Mouse (Mus musculus) ovary, postnatal 14 days (tissue): Measurements from ENCODE around the gene 1700017B05Rik.

Experiments
- DNase-seq: peaks from one replicate; pipeline ENCODE4 v3.0.0; 2022; ENCODE audit warnings: low spot score

Gene 1700017B05Rik

DNA sequence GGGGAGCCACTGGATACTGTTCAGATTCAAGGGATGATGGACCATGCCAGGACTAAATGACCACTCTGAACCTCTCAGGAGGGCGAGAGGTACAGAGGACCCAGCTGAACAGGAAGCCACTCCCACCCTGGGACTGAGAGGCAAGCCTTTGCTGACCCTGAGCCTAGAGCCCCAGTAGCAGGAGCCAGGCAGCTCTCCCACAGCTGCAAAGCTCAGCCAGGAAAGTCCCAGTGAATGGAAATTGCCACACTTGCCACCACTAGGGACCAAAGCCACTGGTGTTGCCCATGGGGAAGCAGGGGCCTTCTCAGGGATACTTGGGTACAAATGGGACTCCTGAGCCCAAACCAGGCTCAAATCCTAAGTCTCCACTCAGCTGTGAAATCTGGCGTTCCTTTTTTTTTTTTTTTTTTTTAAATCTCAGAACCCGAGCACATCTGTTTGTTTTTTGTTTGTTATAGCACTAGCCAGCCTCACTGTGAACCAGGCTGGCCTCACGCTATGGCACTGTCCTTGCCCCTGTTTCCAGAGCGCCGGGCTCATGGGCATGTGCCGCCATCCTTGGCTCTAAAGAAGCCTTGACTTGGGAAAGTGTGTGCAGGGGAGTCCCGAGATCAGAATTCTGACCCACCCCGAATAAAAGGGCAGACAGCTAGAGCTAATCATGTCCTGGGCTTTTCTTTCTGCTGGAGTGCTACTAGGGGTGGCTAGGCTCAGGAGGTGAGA, 9.6 kb upstream of the 1700017B05Rik start:
- no peak for DNase-seq

DNA sequence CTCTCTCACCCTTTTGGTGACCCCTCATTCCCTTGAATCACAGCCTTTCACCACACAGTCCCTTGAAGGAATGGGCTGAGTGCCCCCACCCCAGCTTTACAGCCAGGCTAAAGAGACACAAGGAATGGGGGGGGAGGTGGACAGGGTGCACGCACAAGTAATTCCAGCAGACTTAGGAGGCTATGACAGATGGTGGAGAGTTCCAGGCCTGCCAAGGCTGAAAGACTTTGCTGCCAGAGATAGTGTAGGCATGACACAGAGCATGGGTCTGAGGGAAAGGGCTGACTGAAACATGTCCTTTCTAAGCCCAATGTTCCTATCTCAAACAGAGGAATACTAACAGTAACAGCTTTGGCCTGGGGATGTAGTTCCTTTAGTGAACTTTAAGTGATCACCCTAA, 8.7 kb upstream of the 1700017B05Rik start:
- DNase-seq = no peak

DNA sequence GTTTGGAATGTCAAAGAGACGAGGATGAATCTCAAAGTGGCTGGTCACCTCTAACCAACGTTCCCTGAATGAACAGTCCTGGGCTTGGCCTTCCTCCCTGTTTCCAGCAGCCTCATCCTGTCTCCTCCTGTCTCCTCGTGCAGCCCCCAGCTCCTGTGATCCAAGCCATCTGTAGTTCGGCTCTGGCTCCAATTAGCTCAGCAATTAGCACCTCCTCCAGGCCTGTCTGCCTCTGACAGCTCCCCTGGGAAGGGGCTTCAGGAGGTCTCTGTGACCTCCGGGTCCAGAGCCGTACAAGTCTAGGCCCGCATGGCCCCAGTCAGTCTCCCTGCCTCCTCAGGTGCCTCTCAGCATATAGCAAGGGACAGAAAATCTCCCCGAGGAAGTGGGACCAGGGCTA, 8.0 kb upstream of the 1700017B05Rik start:
- no peak for DNase-seq

DNA sequence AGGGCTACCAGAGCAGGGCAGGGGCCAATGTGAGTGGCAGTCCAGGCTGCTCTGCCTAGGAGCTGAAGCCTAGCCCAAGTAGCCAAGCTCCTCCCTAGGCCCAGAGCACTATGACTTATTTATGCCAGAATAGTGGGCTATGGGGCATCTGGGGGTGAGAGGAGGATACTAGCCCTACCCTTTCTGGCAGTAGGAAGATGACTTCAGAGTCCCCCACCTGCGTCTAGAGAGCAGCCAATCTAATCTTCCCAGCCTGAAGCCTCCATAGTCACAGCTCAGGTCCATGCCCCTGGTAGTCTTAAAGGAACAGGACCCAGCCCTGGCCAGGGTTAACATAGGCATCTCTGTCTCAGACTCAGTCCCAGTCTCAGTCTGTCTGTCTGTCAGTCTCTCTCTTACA, 7.0 kb upstream of the 1700017B05Rik start:
- DNase-seq = no peak

DNA sequence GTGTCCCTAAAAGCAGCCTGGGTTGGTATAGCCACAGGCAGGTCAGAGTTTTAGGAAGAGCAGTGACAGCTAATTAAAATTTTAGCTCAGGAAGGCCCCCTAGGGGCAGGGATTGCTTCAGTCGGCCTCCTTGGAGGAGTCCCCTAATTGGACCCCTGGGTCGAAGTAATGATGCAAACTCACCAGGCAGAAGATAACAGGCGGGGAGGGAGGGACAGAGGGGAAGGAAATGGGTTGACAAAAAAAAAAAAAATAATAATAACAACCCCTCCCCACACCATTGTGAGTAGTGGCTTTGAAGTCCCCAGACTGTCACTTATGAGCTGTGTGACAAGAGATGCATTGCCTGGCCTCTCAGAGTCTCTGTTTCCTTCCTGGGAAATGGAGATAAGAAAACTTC, 6.2 kb upstream of the 1700017B05Rik start:
- no peak for DNase-seq

DNA sequence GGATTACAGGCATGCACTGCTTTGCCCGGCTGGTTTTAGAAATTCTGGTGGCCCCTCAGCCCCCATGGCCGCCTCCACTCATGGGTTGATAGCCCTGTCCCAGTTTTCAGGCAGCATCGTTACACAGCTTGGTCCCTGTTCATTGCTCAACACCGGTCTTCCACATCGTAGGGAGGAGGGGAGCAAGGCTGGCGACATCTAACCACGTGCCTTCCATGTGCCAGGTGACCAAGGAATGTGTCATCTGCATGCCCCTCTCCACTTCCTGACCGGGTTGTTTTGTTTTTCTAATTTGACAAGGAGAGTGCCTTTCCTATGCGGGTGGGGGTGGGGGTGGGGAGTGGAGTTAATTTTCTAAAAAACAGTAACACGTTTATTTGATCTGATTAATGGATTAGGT, 5.7 kb upstream of the 1700017B05Rik start:
- DNase-seq = no peak

DNA sequence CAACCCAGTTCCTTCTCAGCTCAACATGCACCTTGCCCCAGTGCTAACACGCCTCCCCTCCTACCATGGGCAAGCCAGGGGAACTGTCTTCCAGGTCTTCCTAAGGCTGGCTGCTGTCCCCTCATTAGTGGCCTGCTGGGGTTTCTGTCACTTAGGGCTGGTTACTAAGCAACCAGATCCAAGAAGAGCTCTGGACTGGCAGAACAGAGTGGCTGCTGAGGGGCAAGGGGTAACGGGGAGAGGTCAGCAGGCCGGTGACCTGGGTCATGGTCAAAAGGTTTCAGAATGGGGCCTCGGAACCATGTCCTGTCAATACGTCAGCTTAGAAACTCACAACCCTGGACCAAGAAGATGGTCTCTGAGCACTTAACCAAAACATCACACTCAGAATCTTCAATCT, 5.0 kb upstream of the 1700017B05Rik start:
- no peak for DNase-seq

DNA sequence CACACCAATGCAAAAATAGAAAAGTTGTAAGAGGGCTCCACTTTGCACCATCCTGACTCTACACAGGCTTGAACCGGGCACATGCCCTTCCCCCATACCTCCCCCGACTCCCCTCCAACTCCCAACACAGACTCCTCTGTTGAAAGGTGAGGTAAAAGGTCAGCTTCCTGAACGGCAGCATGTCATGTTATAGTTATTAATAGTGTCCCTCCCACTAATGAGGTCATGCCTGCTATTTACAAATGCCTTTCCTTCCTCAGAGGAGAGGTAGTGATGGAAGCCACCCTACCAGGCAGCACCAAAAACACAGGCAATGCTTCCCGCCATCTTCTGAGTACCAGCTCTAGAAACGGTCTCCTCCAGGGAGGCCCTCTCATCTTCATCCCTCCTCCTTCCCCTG, 2.7 kb upstream of the 1700017B05Rik start:
- no peak for DNase-seq

DNA sequence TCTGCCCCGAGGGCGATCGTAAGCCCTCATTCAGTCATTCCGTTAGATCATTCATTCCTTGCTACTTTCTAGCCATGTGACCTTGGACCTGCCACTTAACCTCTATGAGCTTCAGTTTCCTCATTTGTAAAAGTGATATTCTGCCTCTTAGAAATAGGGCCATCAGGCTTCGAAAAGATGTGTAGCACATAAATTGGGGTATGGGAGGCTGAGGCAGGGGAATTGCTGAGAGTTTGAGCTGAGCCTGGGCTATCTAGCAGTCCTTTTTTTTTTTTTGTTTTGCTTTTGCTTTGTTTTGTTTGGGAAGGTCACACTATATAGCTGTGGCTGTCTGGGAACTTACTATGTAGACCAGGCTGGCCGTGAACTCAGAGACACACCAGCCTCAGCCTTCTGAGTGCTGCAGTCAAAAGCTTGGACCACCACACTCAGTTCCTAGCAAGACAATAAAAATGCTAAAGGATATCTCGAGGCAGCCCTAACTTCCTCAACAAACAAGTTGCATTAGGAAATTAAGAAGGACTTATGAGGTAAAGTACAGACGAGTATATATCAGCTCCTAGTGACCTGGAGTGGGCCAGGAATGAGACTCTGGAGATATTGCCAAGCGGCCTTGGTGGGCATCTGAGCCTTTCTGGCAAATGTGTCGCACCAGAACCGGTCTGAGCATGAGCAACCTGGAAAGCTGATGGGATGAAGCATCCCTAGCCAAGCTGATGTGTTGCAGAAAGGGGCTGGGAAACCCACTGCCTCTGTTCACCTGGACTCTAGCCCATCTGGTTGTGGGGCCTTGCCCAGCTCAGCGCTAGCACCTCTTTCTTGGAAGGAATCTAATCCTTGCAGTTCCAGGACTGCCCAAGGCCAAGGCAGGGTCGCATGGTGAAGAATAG, 628 bp upstream of the 1700017B05Rik start:
- no peak for DNase-seq

DNA sequence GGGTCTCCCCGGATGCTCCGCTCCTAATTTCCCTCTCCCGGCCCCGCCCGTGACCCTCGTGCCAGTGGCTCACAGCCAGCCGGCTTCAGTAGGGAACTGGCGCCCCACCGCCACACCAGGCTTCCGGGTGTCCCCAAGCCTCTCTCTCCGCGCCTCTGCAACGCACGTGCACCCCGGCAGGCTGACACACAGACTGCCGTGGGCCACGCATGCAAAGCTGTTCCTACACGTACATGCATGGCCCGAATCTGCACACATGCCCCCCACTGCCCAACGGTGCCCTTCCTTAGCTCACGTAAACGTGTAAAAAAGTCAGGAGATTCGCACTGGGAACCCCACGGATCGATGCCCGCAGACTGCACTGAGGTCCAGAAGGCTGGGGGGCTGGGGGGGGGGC, 898 bp downstream of the 1700017B05Rik start:
- peak; percentile 55 for DNase-seq

DNA sequence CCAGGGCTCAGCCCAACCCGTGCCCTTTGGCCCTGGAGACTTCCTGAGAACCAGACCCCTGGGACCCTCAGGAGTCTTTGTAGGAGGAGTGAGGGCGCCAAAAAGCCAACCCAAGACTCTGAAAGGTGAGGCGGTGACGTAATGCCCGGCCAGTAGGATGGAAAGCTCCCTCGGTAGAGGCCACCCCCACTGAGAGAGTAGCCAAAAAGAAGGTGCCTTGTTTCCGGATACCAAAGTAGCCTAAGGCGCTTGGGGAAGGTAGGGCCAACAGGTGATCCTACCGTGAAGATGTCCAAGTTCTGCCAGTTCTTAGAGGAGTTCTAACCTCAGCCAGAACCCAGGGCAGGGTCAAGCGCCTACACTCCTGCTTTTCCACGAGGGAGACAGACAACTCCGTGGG, 1.5 kb downstream of the 1700017B05Rik start:
- no peak for DNase-seq

DNA sequence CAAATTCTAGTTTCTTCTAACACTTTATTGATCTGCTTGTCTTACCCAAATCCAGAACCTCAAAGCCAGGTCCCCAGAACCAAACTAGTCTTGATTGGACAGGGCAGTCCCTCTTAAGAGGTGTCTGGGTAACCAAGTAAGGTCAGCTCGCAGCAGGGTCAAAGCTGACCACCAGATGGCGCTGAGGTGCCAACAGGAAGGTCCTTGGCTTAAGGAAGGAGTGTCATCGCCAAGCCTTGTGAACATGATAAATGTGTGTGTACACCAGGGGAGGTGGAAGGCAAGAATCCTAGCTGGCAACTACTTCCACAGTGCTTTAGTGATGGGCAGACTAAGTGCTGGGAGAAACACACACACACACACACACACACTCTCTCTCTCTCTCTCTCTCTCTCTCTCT, 2.7 kb downstream of the 1700017B05Rik start:
- DNase-seq = peak; percentile 92

DNA sequence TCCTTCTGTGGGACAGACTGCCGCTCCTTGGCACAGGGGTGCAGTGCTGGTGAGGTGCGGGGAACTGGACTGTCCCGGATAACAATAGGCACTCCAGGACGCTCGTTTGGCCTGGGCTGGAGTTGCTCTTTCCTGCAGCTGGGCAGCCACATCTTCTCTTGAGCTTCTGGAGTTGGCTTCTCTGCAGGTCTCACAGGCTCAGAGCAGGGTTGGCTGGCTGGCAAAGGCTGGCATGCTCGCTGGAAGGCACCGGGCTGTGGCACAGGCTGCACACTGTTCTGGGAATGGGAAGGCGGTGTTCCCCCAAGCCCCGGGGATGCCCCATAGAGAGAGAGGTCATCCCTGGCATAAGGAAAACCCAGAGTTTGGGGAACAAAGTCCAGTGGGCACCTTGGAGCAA, 4.8 kb downstream of the 1700017B05Rik start:
- no peak for DNase-seq

DNA sequence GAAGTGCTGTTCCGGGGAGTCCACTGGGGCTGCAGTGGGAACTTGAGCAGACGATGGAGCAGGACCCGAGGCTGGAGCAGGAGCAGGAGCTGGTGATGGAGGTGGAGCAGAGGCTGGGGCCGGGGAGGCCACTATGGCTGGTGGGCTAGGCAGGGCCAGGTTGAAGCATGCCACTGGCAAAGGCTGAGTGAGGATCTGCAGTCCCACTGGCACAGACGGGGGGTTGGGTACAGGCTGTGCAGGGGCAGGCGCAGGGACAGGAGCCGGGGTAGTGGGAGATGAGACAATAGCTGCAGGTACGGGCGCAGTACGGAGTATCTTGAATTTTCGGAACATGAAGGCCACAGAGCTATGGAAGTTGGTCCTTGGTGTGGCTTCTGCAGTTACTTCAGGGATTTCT, 5.6 kb downstream of the 1700017B05Rik start:
- DNase-seq = no peak

DNA sequence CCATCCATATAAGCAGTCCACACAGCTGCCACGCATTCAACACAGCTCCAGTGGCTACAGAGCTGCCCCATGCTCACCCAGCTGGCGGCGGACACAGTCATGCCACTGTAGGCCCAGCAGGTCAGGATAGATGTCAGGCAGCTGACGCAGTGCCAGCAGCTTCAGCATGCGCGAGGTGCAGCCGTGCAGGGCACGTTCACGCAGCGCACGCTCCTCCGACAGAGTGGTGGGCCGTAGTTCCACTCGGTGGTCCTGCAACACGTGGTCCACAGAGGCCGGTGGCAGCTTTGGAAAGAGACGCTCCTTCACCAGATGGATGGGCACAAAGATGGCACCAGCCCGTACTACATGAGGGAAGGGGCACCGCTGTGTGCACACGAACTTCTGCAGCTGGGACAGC, 6.1 kb downstream of the 1700017B05Rik start:
- DNase-seq = no peak

DNA sequence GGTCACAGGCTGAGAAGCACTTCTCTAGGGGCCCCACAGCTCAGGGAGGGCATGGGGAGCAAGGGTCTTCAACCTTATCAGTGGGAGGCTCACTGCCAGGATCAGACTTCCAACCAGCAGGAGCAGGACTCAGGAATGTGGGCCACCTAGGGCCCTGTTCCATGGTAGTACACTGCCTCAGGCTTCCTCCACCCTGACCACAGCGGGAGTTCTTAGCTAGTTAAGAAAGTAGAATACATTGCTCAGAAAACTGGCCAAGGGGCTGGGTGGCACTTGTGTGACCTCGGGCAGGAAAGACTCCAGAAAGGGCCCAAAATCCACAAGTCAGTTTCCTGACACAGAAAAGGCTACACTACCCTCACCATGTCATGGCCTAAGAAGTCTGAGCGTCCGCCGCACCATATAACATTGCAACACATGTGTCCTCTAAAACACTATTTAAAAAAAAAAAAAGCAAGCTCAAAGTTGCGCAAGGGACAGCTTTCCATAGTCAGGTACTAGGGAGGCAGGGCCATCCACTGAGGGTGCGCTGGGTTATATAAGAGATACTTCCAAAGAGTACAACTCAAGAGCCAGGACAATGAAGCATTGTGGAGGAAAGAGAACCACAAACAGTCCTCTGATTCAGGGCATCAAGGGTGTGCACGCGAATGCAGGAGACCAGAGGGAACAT, 7.5 kb downstream of the 1700017B05Rik start:
- DNase-seq = no peak

DNA sequence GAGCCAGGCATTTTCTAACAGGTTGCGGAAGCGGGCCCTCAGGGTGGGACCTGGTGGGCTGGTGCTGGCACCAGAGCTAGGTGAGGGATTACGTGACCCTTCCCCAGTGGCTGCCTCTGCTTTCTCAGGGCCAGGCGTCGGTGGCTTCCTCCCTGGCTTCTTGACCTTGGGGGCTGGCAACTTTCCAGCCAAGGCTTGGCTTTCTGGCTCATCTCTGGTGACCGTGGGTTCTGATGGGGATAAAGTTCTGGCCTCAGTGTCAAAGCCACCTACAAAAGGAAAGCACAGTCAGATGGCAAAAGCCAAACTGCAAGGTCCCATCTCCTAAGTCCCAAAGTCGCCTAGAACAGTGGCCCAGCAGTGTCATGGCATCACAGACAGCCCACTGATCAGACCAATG, 8.4 kb downstream of the 1700017B05Rik start:
- no peak for DNase-seq

DNA sequence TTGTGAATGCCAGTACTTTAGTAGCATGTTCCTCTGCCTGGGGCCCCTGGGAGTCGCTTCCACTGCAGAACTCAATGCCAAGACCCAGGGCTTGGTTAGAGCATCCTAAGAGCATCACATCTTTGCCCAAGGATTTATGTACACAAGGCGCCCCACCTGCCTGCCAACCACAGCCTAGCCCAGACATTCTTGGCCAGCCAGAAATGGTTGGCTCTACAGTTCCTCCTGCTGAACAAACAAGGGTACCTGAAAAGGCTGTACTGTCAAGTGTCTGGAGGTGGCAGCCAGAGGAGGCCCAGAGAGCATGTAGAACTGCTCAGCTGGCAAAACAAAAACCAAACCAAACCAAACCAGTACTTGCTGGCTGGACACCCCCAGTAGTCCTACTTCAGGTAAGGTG, 11.3 kb downstream of the 1700017B05Rik start:
- DNase-seq = no peak

DNA sequence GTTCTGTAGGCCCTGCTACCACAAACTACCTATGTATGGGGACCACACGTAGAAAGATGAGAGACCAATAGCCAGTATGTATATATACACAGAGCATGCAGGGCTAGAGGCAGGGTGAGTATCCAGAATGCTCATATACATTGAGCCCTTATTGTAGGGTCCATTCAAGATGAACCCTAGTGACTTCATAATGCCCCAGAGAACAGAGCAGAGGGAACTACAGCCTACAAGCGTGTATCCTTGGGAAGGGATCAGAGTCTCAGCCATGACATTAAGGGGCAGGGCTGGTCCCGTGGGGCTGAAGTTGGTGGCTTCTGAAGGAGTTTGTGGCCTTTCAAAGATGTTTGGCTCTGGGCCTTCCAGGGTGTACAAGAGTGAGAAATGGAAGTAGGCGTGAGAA, 12.4 kb downstream of the 1700017B05Rik start:
- DNase-seq = no peak

DNA sequence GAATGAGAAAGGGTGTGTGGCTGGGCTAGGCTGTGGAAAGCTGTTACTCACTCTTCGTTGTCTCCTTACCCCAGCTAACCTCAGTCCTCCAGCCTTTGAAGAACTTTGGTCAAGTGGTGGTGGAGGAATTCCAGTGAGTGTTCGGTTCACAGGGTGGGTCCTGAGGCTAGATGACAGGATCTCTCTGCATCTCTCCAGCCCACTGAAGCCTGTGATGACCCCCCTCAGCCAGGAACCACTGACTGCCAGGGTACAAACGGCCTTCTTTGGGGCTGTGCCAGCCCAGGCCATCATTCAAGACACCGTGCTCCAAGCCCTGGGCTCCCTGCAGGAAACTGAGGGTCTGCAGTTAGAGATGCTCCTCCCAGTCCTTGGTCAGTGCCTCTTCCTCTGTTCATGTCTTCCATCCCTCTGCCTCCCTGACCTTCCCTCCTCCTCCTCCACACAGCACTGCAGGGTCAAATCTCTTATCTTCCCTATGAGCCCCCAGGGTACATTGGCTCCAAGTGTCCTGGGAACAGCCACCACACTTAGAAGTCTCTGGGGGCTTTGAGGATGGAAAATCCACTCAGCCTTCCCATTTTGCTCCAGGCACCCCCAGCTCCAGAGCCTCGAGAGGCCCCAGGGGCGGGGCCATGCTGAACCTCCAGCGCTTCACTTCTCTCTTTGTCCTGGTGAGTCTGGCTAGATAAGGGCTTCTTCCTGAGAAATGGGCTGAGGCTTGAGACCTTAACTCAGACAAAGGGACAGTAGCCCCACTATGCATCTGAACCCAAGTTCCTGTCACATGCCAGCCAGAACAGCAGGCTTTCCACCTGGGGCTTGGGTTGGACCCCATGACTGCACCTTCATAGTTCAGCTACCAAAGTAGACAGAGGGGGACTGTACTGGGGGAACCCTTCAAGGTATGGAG, 14.1 kb downstream of the 1700017B05Rik start:
- DNase-seq = no peak

DNA sequence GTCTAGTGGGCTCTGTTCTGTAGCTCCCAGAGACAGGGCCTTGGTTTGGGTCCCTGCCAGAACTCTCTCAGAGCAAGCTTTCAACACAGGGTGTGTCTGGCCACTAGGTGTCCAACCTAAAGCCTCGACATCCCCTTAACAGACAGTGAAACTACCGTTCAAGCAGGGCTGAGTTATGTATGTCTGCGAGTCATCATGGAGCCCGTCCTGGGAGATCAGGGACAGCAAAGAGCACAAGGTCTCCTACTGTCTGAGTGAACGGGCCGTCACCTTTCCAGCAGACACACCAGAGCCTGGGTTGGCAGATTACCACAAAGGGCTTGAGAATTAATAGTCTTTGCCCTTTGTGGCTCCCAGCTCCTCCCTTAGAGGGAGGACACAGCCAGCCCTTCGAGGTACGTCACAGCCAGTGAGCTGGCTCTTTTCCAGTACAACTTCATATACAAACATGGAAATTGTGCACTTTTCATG, 15.2 kb downstream of the 1700017B05Rik start:
- DNase-seq = no peak

DNA sequence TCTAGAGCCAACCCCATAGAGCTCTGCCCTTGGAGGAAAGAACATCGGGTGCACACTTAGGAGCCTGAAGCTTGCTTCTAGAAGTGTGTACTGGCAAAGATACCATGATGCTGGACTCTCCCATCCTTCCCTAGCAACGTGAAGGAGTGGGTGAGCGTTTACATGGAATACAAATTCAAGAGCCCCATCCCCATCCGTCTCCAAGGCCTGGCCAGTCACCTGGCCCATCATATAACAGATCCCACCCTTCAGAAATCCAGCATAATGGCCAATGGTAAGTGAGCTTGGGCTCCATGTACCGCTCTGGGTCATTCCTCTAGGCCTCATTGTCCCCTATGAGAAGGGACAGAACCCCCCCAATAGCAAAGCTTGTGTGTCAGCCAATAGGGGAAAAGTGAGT, 15.9 kb downstream of the 1700017B05Rik start:
- no peak for DNase-seq
